Mouse (Mus musculus) small intestine, adult 2 months (tissue): Measurements from ENCODE around the gene Ankib1. TPM values are rescaled to one million over a fixed set of nuclear protein-coding genes. Genes with fewer than 3 reads are reported as not detected.
"Not testable (repeated sequence)": the region's sequence is repeated elsewhere in the genome, so short reads cannot be mapped to it uniquely, and the experiment has no call there.

Experiments
- H3K27ac ChIP-seq: fragments of 200-500 bp; 2 replicates; pipeline ENCODE4 v1.5.1; 2012; ENCODE audit warnings: low read depth, low read length, control low read depth, inconsistent platforms; ENCODE audit not compliant: insufficient read depth
- H3K27me3 ChIP-seq: fragments of 200-500 bp; 2 replicates; pipeline ENCODE4 v1.6.1; 2012; ENCODE audit warnings: mild to moderate bottlenecking, moderate library complexity, low read length, inconsistent platforms; ENCODE audit not compliant: control insufficient read depth, insufficient read depth
- H3K36me3 ChIP-seq: fragments of 200-500 bp; 2 replicates; pipeline ENCODE4 v1.6.1; 2012; ENCODE audit warnings: mild to moderate bottlenecking, low read length, control low read depth, inconsistent platforms; ENCODE audit not compliant: control insufficient read depth, insufficient read depth
- H3K4me1 ChIP-seq: fragments of 200-500 bp; 2 replicates; pipeline ENCODE4 v1.6.1; 2012; ENCODE audit warnings: low read length, inconsistent platforms, mixed read lengths; ENCODE audit not compliant: control insufficient read depth, insufficient read depth, insufficient read length
- H3K4me3 ChIP-seq: fragments of 200-500 bp; 2 replicates; pipeline ENCODE4 v1.5.1; 2012; ENCODE audit warnings: low read depth, mild to moderate bottlenecking, control low read depth, inconsistent platforms, low read length, moderate library complexity
- CTCF ChIP-seq: fragments of 200-500 bp; IDR thresholded peaks from 2 replicates; pipeline ENCODE4 v1.5.1; 2012; ENCODE audit warnings: low read depth, mild to moderate bottlenecking, control low read depth, inconsistent platforms, low read length, moderate library complexity, mixed read lengths; ENCODE audit not compliant: insufficient replicate concordance, insufficient read length; ENCODE audit errors: extremely low read depth
- POLR2A ChIP-seq: fragments of 200-500 bp; IDR thresholded peaks from 2 replicates; pipeline ENCODE4 v1.6.1; 2012; ENCODE audit warnings: low read depth, mild to moderate bottlenecking, control low read depth, inconsistent platforms, low read length, moderate library complexity
- WGBS: fragments of 180-500 bp; shearing (Covaris S2); methylation state at CpG from one replicate; pipeline ENCODE4 v1.1.7; 2018; 5-methylcytosine and 5-hydroxymethylcytosine counted together
- polyA plus RNA-seq: library from polyadenylated mRNA; depleted of rRNA; stranded (reverse); fragments of >200 nt; gene quantifications from 2 replicates; pipeline ENCODE4 v1.2.3, GENCODE M21; 2012

Ankib1 gene
- polyA plus RNA-seq, 1 experiment: 6.3 TPM

GRCm38 (mm10) chr5:3692956-3693355, 109.8 kb downstream of the Ankib1 start:
- H3K4me3 ChIP-seq: no peak overlapping the region
- no peaks in the 10 kb centered on the region for H3K4me1 ChIP-seq
- no peak overlapping the region for H3K27ac ChIP-seq
- WGBS: 95% methylated on average over 9 of the region's 9 CpGs
- H3K27me3 ChIP-seq: no peaks in the 10 kb centered on the region
- TF ChIP-seq POLR2A (no peak), CTCF (no peak)
- H3K36me3 ChIP-seq: peaks cover 43% of the 10 kb centered on the region

GRCm38 (mm10) chr5:3691283-3691682, 111.4 kb downstream of the Ankib1 start:
- 86% methylated on average over 3 of the region's 3 CpGs for WGBS
- Histone ChIP-seq H3K27ac (no peak overlapping the region), H3K27me3 (no peaks in the 10 kb centered on the region), H3K36me3 (peaks cover 37% of the 10 kb centered on the region), H3K4me3 (no peak overlapping the region), H3K4me1 (no peaks in the 10 kb centered on the region)
- TF ChIP-seq CTCF: no peak
- TF ChIP-seq POLR2A: no peak

GRCm38 (mm10) chr5:3688298-3688697, 114.4 kb downstream of the Ankib1 start:
- Histone ChIP-seq H3K4me1 (no peaks in the 10 kb centered on the region), H3K27ac (no peak overlapping the region), H3K36me3 (peaks cover 25% of the 10 kb centered on the region), H3K4me3 (no peak overlapping the region), H3K27me3 (no peaks in the 10 kb centered on the region)
- 65% methylated on average over 8 of the region's 8 CpGs for WGBS
- TF ChIP-seq CTCF (no peak), POLR2A (no peak)

- Histone ChIP-seq H3K4me1 (no peaks in the 10 kb centered on the region), H3K4me3 (no peak overlapping the region), H3K27me3 (no peaks in the 10 kb centered on the region), H3K27ac (no peak overlapping the region), H3K36me3 (no peaks in the 10 kb centered on the region)
- no peak for TF ChIP-seq CTCF
- no peak for TF ChIP-seq POLR2A
- whole genome bisulfite sequencing: 79% methylated on average over 6 of the region's 6 CpGs
These were observed 132.7 kb downstream of the Ankib1 start for GRCm38 (mm10) chr5:3669938-3670554.

GRCm38 (mm10) chr5:3666585-3666984, 136.1 kb downstream of the Ankib1 start:
- 71% methylated on average over 12 of the region's 12 CpGs for WGBS
- Histone ChIP-seq H3K4me3 (no peak overlapping the region), H3K27ac (no peak overlapping the region), H3K27me3 (no peaks in the 10 kb centered on the region), H3K36me3 (no peaks in the 10 kb centered on the region), H3K4me1 (no peaks in the 10 kb centered on the region)
- TF ChIP-seq CTCF (no peak), POLR2A (no peak)

GRCm38 (mm10) chr5:3665225-3665624, 137.5 kb downstream of the Ankib1 start:
- no peaks in the 10 kb centered on the region for H3K4me1 ChIP-seq
- H3K27ac ChIP-seq: no peak overlapping the region
- no peaks in the 10 kb centered on the region for H3K27me3 ChIP-seq
- H3K36me3 ChIP-seq: no peaks in the 10 kb centered on the region
- TF ChIP-seq CTCF: no peak
- no peak for TF ChIP-seq POLR2A
- no peak overlapping the region for H3K4me3 ChIP-seq
- 88% methylated on average over 2 of the region's 2 CpGs for WGBS

GRCm38 (mm10) chr5:3657085-3657484, 145.6 kb downstream of the Ankib1 start, which contains the start of gene Gatad1:
Gene Gatad1 (minus strand): TSS chr5:3657185.
- no peak for TF ChIP-seq POLR2A
- Histone ChIP-seq H3K36me3 (no peaks in the 10 kb centered on the region), H3K27ac (no peak within 1 kb of the TSS), H3K27me3 (no peaks in the 10 kb centered on the region), H3K4me1 (no peaks in the 10 kb centered on the region), H3K4me3 (no peak within 1 kb of the TSS)
- 72% methylated on average over 5 of the region's 5 CpGs for WGBS

GRCm38 (mm10) chr5:3653801-3654200, 148.9 kb downstream of the Ankib1 start:
- WGBS: 85% methylated on average over 4 of the region's 4 CpGs
- H3K4me3 ChIP-seq: no peak overlapping the region
- H3K27me3 ChIP-seq: no peaks in the 10 kb centered on the region
- no peak overlapping the region for H3K27ac ChIP-seq
- no peaks in the 10 kb centered on the region for H3K4me1 ChIP-seq
- TF ChIP-seq CTCF (no peak), POLR2A (no peak)
- H3K36me3 ChIP-seq: no peaks in the 10 kb centered on the region

GRCm38 (mm10) chr5:3652903-3653575, 149.7 kb downstream of the Ankib1 start:
- not testable (repeated sequence) for H3K4me3 ChIP-seq, H3K27me3 ChIP-seq, H3K36me3 ChIP-seq, H3K4me1 ChIP-seq, H3K27ac ChIP-seq
- WGBS: 90% methylated on average over 17 of the region's 25 CpGs
